Mouse (Mus musculus) thymus, postnatal 10 days (tissue): ENCODE results near the gene Tfcp2.

ENCODE experiments used
- DNase-seq, 2 experiments: peaks; one replicate each; pipeline ENCODE4 v3.0.0; 2021; ENCODE audit warnings: low spot score in 2 of 2

Tfcp2 gene

GRCm38 (mm10) chr15:100486450-100486849 is 65.4 kb downstream of the Tfcp2 start:
- no peak for DNase-seq

GRCm38 (mm10) chr15:100485576-100485975 is 66.2 kb downstream of the Tfcp2 start:
- DNase-seq = no peak

GRCm38 (mm10) chr15:100478925-100479324 is 72.9 kb downstream of the Tfcp2 start:
- no peak for DNase-seq

GRCm38 (mm10) chr15:100478351-100478750 is 73.5 kb downstream of the Tfcp2 start:
- no peak for DNase-seq

- DNase-seq = no peak
Measured at GRCm38 (mm10) chr15:100473926-100474503, 77.8 kb downstream of the Tfcp2 start.

GRCm38 (mm10) chr15:100470037-100470436 is 81.8 kb downstream of the Tfcp2 start:
- no peak for DNase-seq

GRCm38 (mm10) chr15:100469189-100469545 is 82.6 kb downstream of the Tfcp2 start:
- DNase-seq = no peak

GRCm38 (mm10) chr15:100468295-100469188 is 83.3 kb downstream of the Tfcp2 start, which contains the start of gene Letmd1:
Gene Letmd1, plus strand, starts transcription at chr15:100469023.
- peak; percentile 82 to 88 for DNase-seq

- no peak for DNase-seq
Measured at GRCm38 (mm10) chr15:100467738-100468137, 84.1 kb downstream of the Tfcp2 start.

- DNase-seq = no peak
Measured at GRCm38 (mm10) chr15:100465432-100465831, 86.4 kb downstream of the Tfcp2 start.

- DNase-seq = peak; percentile 62 to 74
Measured at GRCm38 (mm10) chr15:100463712-100464111, 88.1 kb downstream of the Tfcp2 start.

- DNase-seq = no peak
Measured at GRCm38 (mm10) chr15:100462086-100462485, 89.7 kb downstream of the Tfcp2 start.

GRCm38 (mm10) chr15:100461646-100462045 is 90.2 kb downstream of the Tfcp2 start:
- no peak for DNase-seq

GRCm38 (mm10) chr15:100460942-100461341 is 90.9 kb downstream of the Tfcp2 start:
- DNase-seq = peak; percentile 25 to 58

GRCm38 (mm10) chr15:100458055-100458454 is 93.8 kb downstream of the Tfcp2 start:
- DNase-seq = peak; percentile 44 to 69

GRCm38 (mm10) chr15:100457340-100457739 is 94.5 kb downstream of the Tfcp2 start:
- DNase-seq = peak; percentile 57 to 84

GRCm38 (mm10) chr15:100456356-100456991 is 95.3 kb downstream of the Tfcp2 start:
- no peak for DNase-seq

- no peak for DNase-seq
Measured at GRCm38 (mm10) chr15:100452486-100452885, 99.3 kb downstream of the Tfcp2 start.

- no peak for DNase-seq
Measured at GRCm38 (mm10) chr15:100451245-100451644, 100.6 kb downstream of the Tfcp2 start.

GRCm38 (mm10) chr15:100449495-100449894 is 102.3 kb downstream of the Tfcp2 start:
- DNase-seq = no peak

- DNase-seq = no peak
Measured at GRCm38 (mm10) chr15:100448572-100448971, 103.2 kb downstream of the Tfcp2 start.
